Comparison of ENCODE assay signal across 10 mouse cellular contexts in the genomic region with DNA sequence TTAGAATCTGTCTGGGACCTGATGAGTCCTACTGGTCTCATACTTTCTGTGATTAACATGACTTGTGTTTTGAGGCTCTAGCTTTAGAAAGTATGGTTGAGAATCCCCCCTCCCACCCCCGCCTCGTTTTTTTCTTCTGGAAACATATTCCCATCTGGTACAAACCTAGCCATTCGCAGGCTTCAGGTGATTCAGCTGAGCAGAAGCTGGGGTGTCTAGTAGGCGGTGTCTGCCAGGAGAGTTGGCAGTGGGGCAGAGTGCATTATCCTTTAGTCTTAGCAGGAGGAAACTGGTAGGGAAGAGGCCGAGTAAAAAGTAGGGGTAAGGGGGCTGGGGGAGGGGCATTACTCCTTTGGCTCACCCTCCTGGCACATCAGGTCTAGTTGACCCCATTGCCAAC. TPM values are rescaled to one million over a fixed set of nuclear protein-coding genes. Genes with fewer than 3 reads are reported as not detected.
A peak's percentile ranks its signal among the peaks of the same experiment; 100 is the strongest.
DNase-seq lines count a peak whose midpoint lies in the region; ATAC-seq and TF ChIP-seq lines count a peak whose summit lies in the region.
"Had no signal": no experiment of that assay in that cellular context is flagged by ENCODE, and none has a peak within 500 bp of the region (broad histone marks: within the 10 kb centered on the region; RNA-seq: fewer than 3 reads in every experiment).

No protein-coding gene starts in this region.

- no peak for TF ChIP-seq EP300 in heart, adult 2 months (IDR thresholded peaks at IDR 0.05; ENCODE audit: insufficient read depth, low read depth, low read length)
- TF ChIP-seq EP300 in liver, postnatal 0 days (IDR thresholded peaks at IDR 0.05; ENCODE audit: low read depth), result no peak

- TF ChIP-seq POLR2A in heart, adult 2 months (IDR thresholded peaks at IDR 0.05; ENCODE audit: insufficient read depth, low read depth, low read length), result no peak

- no peaks in the 10 kb centered on the region for H3K9me3 ChIP-seq in heart, embryonic 15.5 days (replicated peaks)
- no peaks in the 10 kb centered on the region for H3K9me3 ChIP-seq in hindbrain, embryonic 11.5 days (ENCODE audit: control insufficient read depth, low read length)
- H3K9me3 ChIP-seq in liver, postnatal 0 days (ENCODE audit: low read length), result no peaks in the 10 kb centered on the region

- intact Hi-C loops in heart, adult 2 months (cut with DNase I), result loop anchor here (5.0 kb wide), 1 partner anchor 64 kb away; no protein-coding TSS in a partner anchor

- DNase-seq in heart, adult 2 months, result no peak
- DNase-seq in brain, adult 2 months (ENCODE audit: low read depth, low spot score), result peak; percentile 76
- no peak for DNase-seq in hindbrain, embryonic 11.5 days (ENCODE audit: low spot score)
- no peak for DNase-seq in liver, postnatal 0 days
- no peak for DNase-seq in B cell, adult 2 months
- no peak for DNase-seq in right cerebral cortex, adult 18-20 months
- no peak for DNase-seq in layer of hippocampus, adult 18-20 months (ENCODE audit: low spot score in 2 of 2)

- H3K79me2 ChIP-seq in heart, adult 2 months (replicated peaks; ENCODE audit: control insufficient read depth, insufficient read depth, low read length), result no peaks in the 10 kb centered on the region

- peaks cover 7% of the 10 kb centered on the region; the same call in 1 of the 2 replicates for H3K27me3 ChIP-seq in heart, embryonic 15.5 days
- H3K27me3 ChIP-seq in heart, adult 2 months (ENCODE audit: control insufficient read depth, insufficient read depth, low read length), result no peaks in the 10 kb centered on the region; the same call in 1 of the 2 replicates
- peaks cover 11% of the 10 kb centered on the region for H3K27me3 ChIP-seq in hindbrain, embryonic 11.5 days (ENCODE audit: control insufficient read depth, insufficient read depth, low read length)
- peaks cover 5% of the 10 kb centered on the region; the same call in 1 of the 2 replicates for H3K27me3 ChIP-seq in liver, postnatal 0 days (ENCODE audit: insufficient read depth, low read length)

- H3K4me2 ChIP-seq in heart, embryonic 15.5 days, result peak overlapping the region; percentile 99
- H3K4me2 ChIP-seq in hindbrain, embryonic 11.5 days (replicated peaks; ENCODE audit: low read depth, low read length), result peak overlapping the region; percentile 91
- 0 out of 2 replicates have a peak overlapping the region, but pooled peaks have one; percentile 77 for H3K4me2 ChIP-seq in liver, postnatal 0 days (ENCODE audit: low read depth, low read length)

- no peak overlapping the region for H3K27ac ChIP-seq in heart, embryonic 15.5 days
- H3K27ac ChIP-seq in heart, adult 2 months, result no peak overlapping the region
- H3K27ac ChIP-seq in hindbrain, embryonic 11.5 days (ENCODE audit: low read depth, low read length), result no peak overlapping the region
- H3K27ac ChIP-seq in liver, postnatal 0 days (ENCODE audit: low read depth), result no peak overlapping the region

- WGBS in heart, embryonic 15.5 days, result 46% methylated on average over 5 of the region's 5 CpGs
- 61% methylated on average over 5 of the region's 5 CpGs for WGBS in heart, adult 2 months
- 49% methylated on average over 5 of the region's 5 CpGs for WGBS in hindbrain, embryonic 11.5 days
- WGBS in liver, postnatal 0 days (ENCODE audit: insufficient replicate concordance), result 54% methylated on average over 5 of the region's 5 CpGs

- TF ChIP-seq CTCF in heart, adult 2 months (IDR thresholded peaks at IDR 0.05), result no peak
- TF ChIP-seq CTCF in liver, postnatal 0 days (IDR thresholded peaks at IDR 0.05; ENCODE audit: low read depth), result no peak

- H3K4me1 ChIP-seq in heart, embryonic 15.5 days (replicated peaks), result peaks cover 27% of the 10 kb centered on the region
- peaks cover 1% of the 10 kb centered on the region; the same call in 1 of the 2 replicates for H3K4me1 ChIP-seq in heart, adult 2 months (ENCODE audit: control insufficient read depth, insufficient read depth, low read length)
- no peaks in the 10 kb centered on the region; the same call in 1 of the 2 replicates for H3K4me1 ChIP-seq in hindbrain, embryonic 11.5 days (replicated peaks; ENCODE audit: control insufficient read depth, insufficient read depth, low read length)
- peaks cover 17% of the 10 kb centered on the region for H3K4me1 ChIP-seq in liver, postnatal 0 days (ENCODE audit: insufficient read depth)

- peaks cover 5% of the 10 kb centered on the region; the same call in 1 of the 2 replicates for H3K36me3 ChIP-seq in heart, embryonic 15.5 days
- H3K36me3 ChIP-seq in heart, adult 2 months (ENCODE audit: control insufficient read depth, insufficient read depth, low read length), result no peaks in the 10 kb centered on the region
- H3K36me3 ChIP-seq in hindbrain, embryonic 11.5 days (ENCODE audit: control insufficient read depth, insufficient read depth, low read length), result no peaks in the 10 kb centered on the region
- no peaks in the 10 kb centered on the region for H3K36me3 ChIP-seq in liver, postnatal 0 days (replicated peaks; ENCODE audit: insufficient read depth, low read length)

- peak overlapping the region; percentile 70 for H3K4me3 ChIP-seq in heart, embryonic 15.5 days
- H3K4me3 ChIP-seq in heart, adult 2 months, result no peak overlapping the region; the same call in 1 of the 2 replicates
- peak overlapping the region; percentile 56; the same call in 1 of the 2 replicates for H3K4me3 ChIP-seq in hindbrain, embryonic 11.5 days (ENCODE audit: low read depth, low read length)
- no peak overlapping the region for H3K4me3 ChIP-seq in liver, postnatal 0 days (ENCODE audit: low read depth, low read length)

- peak overlapping the region; percentile 68; the same call in 1 of the 2 replicates for H3K9ac ChIP-seq in heart, embryonic 15.5 days
- no peak overlapping the region for H3K9ac ChIP-seq in heart, adult 2 months (ENCODE audit: low read depth, low read length)
- H3K9ac ChIP-seq in hindbrain, embryonic 11.5 days (ENCODE audit: low read depth, low read length), result no peak overlapping the region
- no peak overlapping the region for H3K9ac ChIP-seq in liver, postnatal 0 days (replicated peaks)

- ATAC-seq in heart, embryonic 15.5 days (replicated peaks; ENCODE audit: insufficient number of reproducible peaks, insufficient read depth, low FRiP score, low read depth), result no peak
- no peak for ATAC-seq in hindbrain, embryonic 11.5 days (ENCODE audit: low FRiP score)
- no peak for ATAC-seq in liver, postnatal 0 days

RNA-seq across cellular contexts. Expression of gene Gm4450, which starts 30.2 kb away (rescaled TPM):
- polyA plus RNA-seq in heart, embryonic 15.5 days (2015; fragmentation: Nextera tagmentation; extraction: Ambion mirVana), result not detected in 2 replicates
- total RNA-seq in heart, adult 2 months (2021), result not detected
- not detected in 2 replicates for polyA plus RNA-seq in heart, adult 2 months (2012; rRNA removed)
- not detected in 2 replicates for polyA plus RNA-seq in hindbrain, embryonic 11.5 days (2014; fragmentation: Nextera tagmentation; extraction: Ambion mirVana)
- 0.13 TPM in 1 of 2 replicates, not detected in the other for polyA plus RNA-seq in liver, postnatal 0 days (2015; fragmentation: Nextera tagmentation; extraction: Ambion mirVana)
- not detected for total RNA-seq in layer of hippocampus, adult 18-20 months (2021)
- total RNA-seq: CH12.LX had no signal
- polyA plus RNA-seq: gonadal fat pad, adult 2 months had no signal

RNA-seq across cellular contexts. Expression of gene Zfp697, which starts 44.5 kb away (rescaled TPM):
- polyA plus RNA-seq in heart, embryonic 15.5 days (2015; fragmentation: Nextera tagmentation; extraction: Ambion mirVana), result 7.7 and 9.9 TPM in 2 replicates
- 1 to 10 TPM; 5.9 to 8.1 TPM for total RNA-seq in heart, adult 2 months (2021)
- polyA plus RNA-seq in heart, adult 2 months (2012; rRNA removed), result 6.3 and 9.0 TPM in 2 replicates
- 12.2 and 15.5 TPM in 2 replicates for polyA plus RNA-seq in hindbrain, embryonic 11.5 days (2014; fragmentation: Nextera tagmentation; extraction: Ambion mirVana)
- polyA plus RNA-seq in liver, postnatal 0 days (2015; fragmentation: Nextera tagmentation; extraction: Ambion mirVana), result 2.8 and 2.9 TPM in 2 replicates
- total RNA-seq in layer of hippocampus, adult 18-20 months (2021), result 10 to 100 TPM; 25.8 to 27.0 TPM
- total RNA-seq: CH12.LX had no signal

Comparison
In these comparisons a context has a peak if more than half of its experiments do, and no peak if none do; other contexts are left out.
1. H3K4me3 ChIP-seq: peak in heart, embryonic 15.5 days (single experiment) and hindbrain, embryonic 11.5 days (single experiment); none in heart, adult 2 months (single experiment) and liver, postnatal 0 days (single experiment).
2. Peak in every context shown above with its lines, with median percentiles within 50 percentile points of each other: H3K4me2 ChIP-seq.